Mouse (Mus musculus): Measurements from ENCODE around the gene Pcgf5. TPM values are rescaled to one million over a fixed set of nuclear protein-coding genes. Genes with fewer than 3 reads are reported as not detected.

Gene Pcgf5
- polyA plus RNA-seq, 1 experiment: 11.0 TPM

GRCm38 (mm10) chr19:36427195-36427876 lies 79.2 kb downstream of the Pcgf5 start:
- TF ChIP-seq CEBPB (IDR thresholded peaks at IDR 0.05; ENCODE audit: low read depth): no peak
- no peak for TF ChIP-seq FOSL1 (IDR thresholded peaks at IDR 0.05; ENCODE audit: insufficient read depth, low read length, poor library complexity, severe bottlenecking)
- no peak for TF ChIP-seq MAX (IDR thresholded peaks at IDR 0.05)
- TF ChIP-seq CTCF (IDR thresholded peaks at IDR 0.05; ENCODE audit: control insufficient read depth, insufficient read depth, insufficient read length): no peak
- TF ChIP-seq MYOD1 (IDR thresholded peaks at IDR 0.05; ENCODE audit: control insufficient read depth, insufficient read length, low read depth): no peak

GRCm38 (mm10) chr19:36428116-36428515 lies 80.0 kb downstream of the Pcgf5 start:
- TF ChIP-seq MAX (IDR thresholded peaks at IDR 0.05) (no peak), USF1 (IDR thresholded peaks at IDR 0.05; ENCODE audit: low read depth) (no peak), CEBPB (IDR thresholded peaks at IDR 0.05; ENCODE audit: low read depth) (no peak), MYOG (IDR thresholded peaks at IDR 0.05; ENCODE audit: control insufficient read depth, extremely low read depth, insufficient read length) (no peak)
- no peaks in the 10 kb centered on the region for H3K27me3 ChIP-seq (ENCODE audit: control insufficient read depth, insufficient read depth, insufficient read length)
- no peak overlapping the region for H3ac ChIP-seq (ENCODE audit: control insufficient read depth, insufficient read length, low read depth)
- H3K4me3 ChIP-seq (ENCODE audit: insufficient read depth, poor library complexity, severe bottlenecking): no peak overlapping the region
- peaks cover 46% of the 10 kb centered on the region for H3K79me2 ChIP-seq (ENCODE audit: control insufficient read depth, insufficient read depth)
- H3K36me3 ChIP-seq (ENCODE audit: control insufficient read depth, insufficient read depth): peaks cover 3% of the 10 kb centered on the region
- peaks cover 5% of the 10 kb centered on the region for H3K79me3 ChIP-seq (ENCODE audit: low read depth)

More at GRCm38 (mm10) chr19:36427195-36427876, 79.2 kb downstream of the Pcgf5 start:
- H3K36me3 ChIP-seq (ENCODE audit: control insufficient read depth, insufficient read depth): peaks cover 10% of the 10 kb centered on the region
- H3K79me2 ChIP-seq (ENCODE audit: control insufficient read depth, insufficient read depth): peaks cover 49% of the 10 kb centered on the region
- H3K27me3 ChIP-seq (ENCODE audit: control insufficient read depth, insufficient read depth, insufficient read length): no peaks in the 10 kb centered on the region
- no peak overlapping the region for H3K4me3 ChIP-seq (ENCODE audit: insufficient read depth, poor library complexity, severe bottlenecking)
- H3K79me3 ChIP-seq (ENCODE audit: low read depth): peaks cover 6% of the 10 kb centered on the region
- H3ac ChIP-seq (ENCODE audit: control insufficient read depth, insufficient read length, low read depth): no peak overlapping the region

GRCm38 (mm10) chr19:36429354-36429753 lies 81.2 kb downstream of the Pcgf5 start:
- H3K36me3 ChIP-seq (ENCODE audit: control insufficient read depth, insufficient read depth): peaks cover 3% of the 10 kb centered on the region
- TF ChIP-seq CEBPB (IDR thresholded peaks at IDR 0.05; ENCODE audit: low read depth) (no peak), MYOD1 (IDR thresholded peaks at IDR 0.05; ENCODE audit: control insufficient read depth, insufficient read length, low read depth) (no peak), FOSL1 (IDR thresholded peaks at IDR 0.05; ENCODE audit: insufficient read depth, low read length, poor library complexity, severe bottlenecking) (no peak), CTCF (IDR thresholded peaks at IDR 0.05; ENCODE audit: control insufficient read depth, insufficient read depth, insufficient read length) (no peak), MAX (IDR thresholded peaks at IDR 0.05) (no peak), MYOG (IDR thresholded peaks at IDR 0.05; ENCODE audit: control insufficient read depth, extremely low read depth, insufficient read length) (no peak)
- H3ac ChIP-seq (ENCODE audit: control insufficient read depth, insufficient read length, low read depth): no peak overlapping the region
- H3K4me3 ChIP-seq (ENCODE audit: insufficient read depth, poor library complexity, severe bottlenecking): no peak overlapping the region
- H3K79me3 ChIP-seq (ENCODE audit: low read depth): peaks cover 5% of the 10 kb centered on the region
- H3K27me3 ChIP-seq (ENCODE audit: control insufficient read depth, insufficient read depth, insufficient read length): no peaks in the 10 kb centered on the region
- H3K79me2 ChIP-seq (ENCODE audit: control insufficient read depth, insufficient read depth): peaks cover 46% of the 10 kb centered on the region

- TF ChIP-seq MYOD1 (IDR thresholded peaks at IDR 0.05; ENCODE audit: control insufficient read depth, insufficient read length, low read depth): no peak
- TF ChIP-seq CTCF (IDR thresholded peaks at IDR 0.05; ENCODE audit: control insufficient read depth, insufficient read depth, insufficient read length): no peak
- TF ChIP-seq MYOG (IDR thresholded peaks at IDR 0.05; ENCODE audit: control insufficient read depth, extremely low read depth, insufficient read length): no peak
- no peak for TF ChIP-seq MAX (IDR thresholded peaks at IDR 0.05)
- TF ChIP-seq CEBPB (IDR thresholded peaks at IDR 0.05; ENCODE audit: low read depth): no peak
- TF ChIP-seq FOSL1 (IDR thresholded peaks at IDR 0.05; ENCODE audit: insufficient read depth, low read length, poor library complexity, severe bottlenecking): no peak
- TF ChIP-seq USF1 (IDR thresholded peaks at IDR 0.05; ENCODE audit: low read depth): no peak
- Histone ChIP-seq H3K4me3 (ENCODE audit: insufficient read depth, poor library complexity, severe bottlenecking) (no peak overlapping the region), H3K36me3 (ENCODE audit: control insufficient read depth, insufficient read depth) (peaks cover 23% of the 10 kb centered on the region), H3K79me3 (ENCODE audit: low read depth) (no peaks in the 10 kb centered on the region), H3K79me2 (ENCODE audit: control insufficient read depth, insufficient read depth) (peaks cover 21% of the 10 kb centered on the region), H3ac (ENCODE audit: control insufficient read depth, insufficient read length, low read depth) (no peak overlapping the region), H3K27me3 (ENCODE audit: control insufficient read depth, insufficient read depth, insufficient read length) (no peaks in the 10 kb centered on the region)
Measured at GRCm38 (mm10) chr19:36433161-36433560, 85.1 kb downstream of the Pcgf5 start.

- Histone ChIP-seq H3ac (ENCODE audit: control insufficient read depth, insufficient read length, low read depth) (no peak overlapping the region), H3K27me3 (ENCODE audit: control insufficient read depth, insufficient read depth, insufficient read length) (no peaks in the 10 kb centered on the region), H3K4me3 (ENCODE audit: insufficient read depth, poor library complexity, severe bottlenecking) (no peak overlapping the region), H3K79me2 (ENCODE audit: control insufficient read depth, insufficient read depth) (no peaks in the 10 kb centered on the region), H3K79me3 (ENCODE audit: low read depth) (no peaks in the 10 kb centered on the region), H3K36me3 (ENCODE audit: control insufficient read depth, insufficient read depth) (peaks cover 45% of the 10 kb centered on the region)
- TF ChIP-seq CTCF (IDR thresholded peaks at IDR 0.05; ENCODE audit: control insufficient read depth, insufficient read depth, insufficient read length) (peak; percentile 20), MAX (IDR thresholded peaks at IDR 0.05) (no peak)
Measured at GRCm38 (mm10) chr19:36439894-36440714, 92.0 kb downstream of the Pcgf5 start.

All from C2C12 (cell line).